ENCODE assay signal across 17 mouse cellular contexts in genomic region chr7:112084222-112084621, GRCm38 (mm10).
"Had no signal": no experiment of that assay in that cellular context is flagged by ENCODE, and none has a peak within 500 bp of the region (broad histone marks: within the 10 kb centered on the region; RNA-seq: fewer than 3 reads in every experiment).

No protein-coding gene starts in this region.

- H3K4me3 ChIP-seq: neural tube, embryonic 12.5 days; neural tube, embryonic 13.5 days; neural tube, embryonic 15.5 days; stomach, embryonic 15.5 days had no signal

- H3K27me3 ChIP-seq: neural tube, embryonic 12.5 days; neural tube, embryonic 13.5 days; neural tube, embryonic 15.5 days; stomach, embryonic 15.5 days had no signal

- H3K4me2 ChIP-seq: neural tube, embryonic 12.5 days; neural tube, embryonic 13.5 days; neural tube, embryonic 15.5 days; stomach, embryonic 15.5 days had no signal

- H3K4me1 ChIP-seq: neural tube, embryonic 12.5 days; neural tube, embryonic 13.5 days; neural tube, embryonic 15.5 days; stomach, embryonic 15.5 days had no signal

- DNase-seq: retina, postnatal 1 day; right cerebral cortex, adult 18-20 months; right cerebral cortex, postnatal 14 days; right cerebral cortex, postnatal 25 days; right cerebral cortex, postnatal 4 days; spleen, adult 18-20 months; thymus, adult 18-20 months; thymus, adult 2 months; thymus, postnatal 14 days; thymus, postnatal 25 days; thymus, postnatal 36 days; thymus, postnatal 4 days had no signal

- H3K27ac ChIP-seq: neural tube, embryonic 12.5 days; neural tube, embryonic 13.5 days; neural tube, embryonic 15.5 days; stomach, embryonic 15.5 days; stomach, postnatal 0 days had no signal

- H3K9ac ChIP-seq: neural tube, embryonic 12.5 days; neural tube, embryonic 13.5 days; neural tube, embryonic 15.5 days; stomach, embryonic 15.5 days had no signal

- H3K9me3 ChIP-seq: neural tube, embryonic 12.5 days; neural tube, embryonic 13.5 days; neural tube, embryonic 15.5 days; stomach, embryonic 15.5 days had no signal
